Mouse (Mus musculus): ENCODE measurements around the gene Gm45062. TPM values are rescaled to one million over a fixed set of nuclear protein-coding genes. Genes with fewer than 3 reads are reported as not detected.
A peak's percentile ranks its signal among the peaks of the same experiment; 100 is the strongest.

Gene Gm45062
- polyA plus RNA-seq, 1 experiment from 2014 or later: 12.1 TPM

DNA sequence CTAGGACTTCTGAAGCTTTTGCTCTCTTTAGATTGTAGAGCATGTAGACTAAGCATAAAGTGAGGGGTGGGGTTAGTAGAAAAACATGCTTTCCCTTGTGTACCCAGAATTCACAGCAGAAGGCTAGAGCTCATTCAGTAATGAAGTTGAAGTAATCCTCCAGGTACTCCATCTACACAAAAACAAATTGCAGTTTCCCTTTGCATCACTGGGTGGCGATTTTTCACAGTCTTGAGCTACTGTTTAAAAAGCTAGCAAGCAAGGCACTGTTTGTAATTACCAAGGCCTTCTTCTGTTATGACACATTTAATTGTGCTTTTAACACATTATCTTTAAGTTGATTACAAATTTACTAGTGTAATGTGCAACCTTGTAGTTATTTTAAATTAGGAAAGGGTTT is 15.8 kb downstream of the Gm45062 start:
- H3K27ac ChIP-seq (ENCODE audit: low read length): no peak overlapping the region
- ATAC-seq (ENCODE audit: low read depth): peak; percentile 49; the same call in 1 of the 2 replicates

DNA sequence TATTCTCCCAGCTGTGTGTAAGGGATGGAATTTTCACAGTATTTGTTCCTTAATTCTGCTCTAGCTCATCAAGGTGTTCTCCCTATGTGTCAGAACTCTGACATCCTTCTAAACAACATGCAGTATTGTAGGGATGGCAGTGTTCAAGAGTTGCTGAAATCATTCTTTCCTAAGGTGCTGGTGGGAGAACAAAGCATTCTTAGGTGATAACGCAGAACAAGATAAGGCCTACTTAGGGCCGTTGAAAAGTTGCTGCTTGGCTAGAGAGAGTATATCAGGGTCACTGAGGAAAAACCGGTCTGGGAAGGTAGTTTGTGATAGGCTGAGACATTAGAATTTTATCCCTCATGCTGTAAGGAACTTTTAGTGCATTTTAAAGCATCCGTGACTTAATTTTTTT is 17.2 kb downstream of the Gm45062 start:
- H3K27ac ChIP-seq (ENCODE audit: low read length): no peak overlapping the region
- H3K4me3 ChIP-seq (ENCODE audit: low read length): no peak overlapping the region
- peaks cover 3% of the 10 kb centered on the region; the same call in 1 of the 2 replicates for H3K36me3 ChIP-seq (ENCODE audit: control insufficient read depth, insufficient read depth, low read length)
- H3K9me3 ChIP-seq (ENCODE audit: control insufficient read depth, low read length): no peaks in the 10 kb centered on the region; the same call in 1 of the 2 replicates
- H3K4me2 ChIP-seq (ENCODE audit: low read depth, low read length): no peak overlapping the region
- peak; percentile 57; the same call in 1 of the 2 replicates for ATAC-seq (ENCODE audit: low read depth)
- 42% methylated on average over 4 of the region's 4 CpGs for WGBS
- no peaks in the 10 kb centered on the region for H3K4me1 ChIP-seq (replicated peaks; ENCODE audit: control insufficient read depth, insufficient read depth, low read length)
- H3K27me3 ChIP-seq (ENCODE audit: control insufficient read depth, insufficient read depth, low read depth, low read length): no peaks in the 10 kb centered on the region
- no peak overlapping the region for H3K9ac ChIP-seq (ENCODE audit: low read length)

More for the DNA sequence above, 15.8 kb downstream of the Gm45062 start:
- H3K4me1 ChIP-seq (replicated peaks; ENCODE audit: control insufficient read depth, insufficient read depth, low read length): no peaks in the 10 kb centered on the region
- H3K9me3 ChIP-seq (ENCODE audit: control insufficient read depth, low read length): no peaks in the 10 kb centered on the region; the same call in 1 of the 2 replicates
- WGBS: 5% methylated on average over 1 of the region's 1 CpGs
- H3K4me3 ChIP-seq (ENCODE audit: low read length): no peak overlapping the region
- H3K4me2 ChIP-seq (ENCODE audit: low read depth, low read length): no peak overlapping the region
- peaks cover 3% of the 10 kb centered on the region for H3K36me3 ChIP-seq (ENCODE audit: control insufficient read depth, insufficient read depth, low read length)
- H3K9ac ChIP-seq (ENCODE audit: low read length): no peak overlapping the region
- H3K27me3 ChIP-seq (ENCODE audit: control insufficient read depth, insufficient read depth, low read depth, low read length): no peaks in the 10 kb centered on the region

DNA sequence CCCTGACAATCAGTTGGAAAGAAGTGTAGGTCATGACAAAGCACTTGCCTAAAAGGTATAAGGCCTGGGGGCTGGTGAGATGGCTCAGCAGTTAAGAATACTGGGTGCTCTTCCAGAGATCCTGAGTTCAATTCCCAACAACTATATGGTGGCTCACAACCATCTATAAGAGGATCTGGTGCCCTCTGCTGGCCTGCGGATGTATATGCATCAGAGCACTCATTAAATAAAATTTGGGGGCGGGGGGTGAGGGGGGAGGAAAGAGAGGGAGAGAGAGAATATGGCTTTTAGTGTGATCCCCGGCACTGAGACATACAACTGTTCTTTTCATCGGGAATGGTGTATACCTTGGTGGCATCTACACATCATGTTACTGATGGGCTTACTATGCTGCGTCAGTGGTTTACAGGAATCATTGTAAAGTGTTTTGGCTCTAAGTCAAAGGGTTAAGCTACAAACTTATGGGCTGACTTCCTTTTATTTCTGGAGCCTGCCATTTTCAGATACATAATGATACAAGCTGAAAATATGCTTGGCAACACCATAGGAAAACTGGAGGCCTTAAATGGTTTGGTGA is 19.3 kb downstream of the Gm45062 start:
- no peak overlapping the region for H3K4me2 ChIP-seq (ENCODE audit: low read depth, low read length)
- ATAC-seq (ENCODE audit: low read depth): no peak
- H3K9ac ChIP-seq (ENCODE audit: low read length): no peak overlapping the region
- no peak overlapping the region for H3K4me3 ChIP-seq (ENCODE audit: low read length)
- H3K36me3 ChIP-seq (ENCODE audit: control insufficient read depth, insufficient read depth, low read length): peaks cover 3% of the 10 kb centered on the region; the same call in 1 of the 2 replicates
- WGBS: 80% methylated on average over 5 of the region's 5 CpGs
- no peaks in the 10 kb centered on the region for H3K4me1 ChIP-seq (replicated peaks; ENCODE audit: control insufficient read depth, insufficient read depth, low read length)
- H3K9me3 ChIP-seq (ENCODE audit: control insufficient read depth, low read length): no peaks in the 10 kb centered on the region; the same call in 1 of the 2 replicates
- no peaks in the 10 kb centered on the region for H3K27me3 ChIP-seq (ENCODE audit: control insufficient read depth, insufficient read depth, low read depth, low read length)
- no peak overlapping the region for H3K27ac ChIP-seq (ENCODE audit: low read length)

DNA sequence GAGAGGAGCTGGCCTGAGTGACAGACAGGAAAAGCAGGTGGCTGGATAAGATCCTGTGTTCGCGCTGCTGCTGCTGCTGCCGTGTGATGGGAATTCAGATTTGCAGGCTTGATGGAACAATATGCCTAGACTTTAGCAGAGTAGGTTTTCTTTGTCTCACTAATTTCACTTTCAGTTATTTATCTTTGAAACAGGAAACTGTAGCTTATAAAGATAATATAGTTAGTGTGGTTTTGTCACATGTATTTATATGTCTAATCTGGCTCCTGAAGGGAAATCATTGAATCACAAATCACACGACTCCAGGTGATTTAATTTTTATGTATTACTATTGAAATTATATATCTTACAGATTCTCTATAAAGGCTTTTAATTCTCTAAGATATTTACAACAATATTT is 24.0 kb downstream of the Gm45062 start:
- Histone ChIP-seq H3K4me3 (ENCODE audit: low read length) (no peak overlapping the region), H3K4me1 (replicated peaks; ENCODE audit: control insufficient read depth, insufficient read depth, low read length) (0 out of 2 replicates have a peak, but pooled peaks cover 4% of the 10 kb centered on the region), H3K9me3 (ENCODE audit: control insufficient read depth, low read length) (no peaks in the 10 kb centered on the region; the same call in 1 of the 2 replicates), H3K4me2 (ENCODE audit: low read depth, low read length) (no peak overlapping the region), H3K27me3 (ENCODE audit: control insufficient read depth, insufficient read depth, low read depth, low read length) (no peaks in the 10 kb centered on the region), H3K36me3 (ENCODE audit: control insufficient read depth, insufficient read depth, low read length) (peaks cover 5% of the 10 kb centered on the region; the same call in 1 of the 2 replicates), H3K9ac (ENCODE audit: low read length) (no peak overlapping the region), H3K27ac (ENCODE audit: low read length) (no peak overlapping the region)
- WGBS: 77% methylated on average over 4 of the region's 4 CpGs
- ATAC-seq (ENCODE audit: low read depth): no peak

DNA sequence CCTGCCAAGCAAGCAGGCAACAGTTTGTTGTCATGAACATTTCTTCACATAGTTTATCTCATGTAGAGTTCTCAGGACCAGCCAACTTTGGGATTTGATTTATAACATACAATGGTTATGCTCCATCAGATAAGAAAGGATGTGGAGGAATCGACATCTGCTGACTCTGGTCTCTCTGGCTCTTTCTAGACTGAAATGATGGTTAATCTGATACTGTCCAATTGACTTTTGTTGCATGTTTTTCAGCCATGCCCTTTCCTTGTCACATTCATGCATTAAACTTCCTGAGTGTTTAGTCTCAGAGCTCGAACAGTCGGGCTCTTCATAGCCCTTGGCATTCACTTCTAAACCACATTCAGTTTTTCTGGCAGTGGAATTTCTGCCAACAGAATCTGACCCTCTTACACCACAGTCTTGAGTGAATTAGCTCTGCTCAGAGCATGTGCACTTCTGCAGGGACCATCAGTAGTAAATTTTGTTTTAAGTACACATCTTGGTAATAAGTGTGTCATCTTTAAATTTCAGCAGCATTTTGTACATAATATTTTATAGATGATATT is 26.2 kb downstream of the Gm45062 start:
- H3K9ac ChIP-seq (ENCODE audit: low read length): no peak overlapping the region
- H3K4me3 ChIP-seq (ENCODE audit: low read length): no peak overlapping the region
- no peak overlapping the region for H3K4me2 ChIP-seq (ENCODE audit: low read depth, low read length)
- peak; percentile 52 for ATAC-seq (ENCODE audit: low read depth)
- 0 out of 2 replicates have a peak, but pooled peaks cover 4% of the 10 kb centered on the region for H3K4me1 ChIP-seq (replicated peaks; ENCODE audit: control insufficient read depth, insufficient read depth, low read length)
- 39% methylated on average over 3 of the region's 3 CpGs for WGBS
- 0 out of 2 replicates have a peak, but pooled peaks cover 2% of the 10 kb centered on the region for H3K36me3 ChIP-seq (ENCODE audit: control insufficient read depth, insufficient read depth, low read length)
- H3K9me3 ChIP-seq (ENCODE audit: control insufficient read depth, low read length): no peaks in the 10 kb centered on the region
- no peak overlapping the region; the same call in 1 of the 2 replicates for H3K27ac ChIP-seq (ENCODE audit: low read length)
- no peaks in the 10 kb centered on the region for H3K27me3 ChIP-seq (ENCODE audit: control insufficient read depth, insufficient read depth, low read depth, low read length)

DNA sequence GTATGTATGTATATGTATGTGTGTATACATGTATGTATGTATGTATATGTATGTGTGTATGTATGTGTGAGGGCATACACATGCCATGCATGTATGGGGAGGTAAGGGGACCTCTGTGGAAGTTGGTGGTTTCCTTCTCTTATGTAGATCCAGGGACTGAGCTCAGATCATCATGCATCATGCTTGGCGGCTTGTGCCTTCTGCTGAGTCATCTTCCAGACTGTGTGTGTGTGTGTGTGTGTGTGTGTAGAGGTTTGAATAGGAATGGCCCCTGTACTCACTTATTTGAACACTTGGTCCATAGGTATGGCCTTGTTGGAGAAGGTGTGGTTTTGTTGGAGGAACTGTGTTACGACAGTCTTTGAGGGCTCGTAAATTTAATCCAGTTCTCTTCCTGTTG is 26.9 kb downstream of the Gm45062 start:
- H3K9ac ChIP-seq (ENCODE audit: low read length): no peak overlapping the region
- H3K4me3 ChIP-seq (ENCODE audit: low read length): no peak overlapping the region
- H3K4me2 ChIP-seq (ENCODE audit: low read depth, low read length): no peak overlapping the region
- H3K27ac ChIP-seq (ENCODE audit: low read length): no peak overlapping the region
- H3K27me3 ChIP-seq (ENCODE audit: control insufficient read depth, insufficient read depth, low read depth, low read length): no peaks in the 10 kb centered on the region
- WGBS: 90% methylated on average over 3 of the region's 3 CpGs
- H3K9me3 ChIP-seq (ENCODE audit: control insufficient read depth, low read length): no peaks in the 10 kb centered on the region
- H3K4me1 ChIP-seq (replicated peaks; ENCODE audit: control insufficient read depth, insufficient read depth, low read length): 0 out of 2 replicates have a peak, but pooled peaks cover 4% of the 10 kb centered on the region
- ATAC-seq (ENCODE audit: low read depth): no peak
- 0 out of 2 replicates have a peak, but pooled peaks cover 2% of the 10 kb centered on the region for H3K36me3 ChIP-seq (ENCODE audit: control insufficient read depth, insufficient read depth, low read length)

DNA sequence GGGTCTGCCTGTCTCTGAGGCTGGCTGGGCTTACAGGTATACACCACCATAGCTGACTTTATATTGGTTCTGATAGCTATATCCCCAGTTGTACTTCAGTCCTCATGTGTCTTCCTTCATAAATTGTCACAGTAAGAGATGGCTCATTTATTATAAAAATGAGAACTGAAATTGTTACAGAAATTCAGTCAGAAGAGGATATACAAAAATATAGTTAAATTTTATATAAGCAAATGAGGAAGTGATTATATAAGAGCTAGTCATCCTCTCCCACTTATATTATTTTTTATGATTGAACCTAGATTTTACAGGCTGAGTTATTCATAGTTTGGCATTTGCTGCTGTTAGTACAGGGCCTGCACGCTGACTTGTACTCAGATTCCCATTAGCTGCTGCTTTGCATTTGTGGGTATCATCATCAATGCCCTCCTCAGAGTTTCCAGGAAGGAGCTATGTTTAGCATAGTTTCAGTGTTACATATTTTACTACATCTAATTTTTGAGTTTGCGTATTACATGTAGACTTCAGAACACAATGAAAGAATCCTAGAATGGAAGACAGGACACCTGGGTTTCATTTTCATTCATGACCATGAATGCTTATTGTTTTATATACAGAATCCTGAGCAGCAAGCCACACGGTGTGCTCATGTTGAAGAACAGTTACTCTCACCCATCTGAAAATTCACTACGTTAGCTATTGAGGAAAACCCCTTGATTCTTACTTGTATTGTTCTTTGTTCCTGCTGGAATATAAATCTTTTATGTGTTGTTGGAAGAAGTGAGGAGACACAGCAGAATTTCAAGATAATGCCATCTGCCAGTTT is 29.7 kb downstream of the Gm45062 start:
- 89% methylated on average over 4 of the region's 4 CpGs for WGBS
- Histone ChIP-seq H3K27ac (ENCODE audit: low read length) (no peak overlapping the region), H3K9ac (ENCODE audit: low read length) (no peak overlapping the region), H3K27me3 (ENCODE audit: control insufficient read depth, insufficient read depth, low read depth, low read length) (no peaks in the 10 kb centered on the region), H3K4me3 (ENCODE audit: low read length) (no peak overlapping the region), H3K9me3 (ENCODE audit: control insufficient read depth, low read length) (no peaks in the 10 kb centered on the region), H3K4me1 (replicated peaks; ENCODE audit: control insufficient read depth, insufficient read depth, low read length) (0 out of 2 replicates have a peak, but pooled peaks cover 4% of the 10 kb centered on the region), H3K36me3 (ENCODE audit: control insufficient read depth, insufficient read depth, low read length) (0 out of 2 replicates have a peak, but pooled peaks cover 2% of the 10 kb centered on the region), H3K4me2 (ENCODE audit: low read depth, low read length) (no peak overlapping the region)
- ATAC-seq (ENCODE audit: low read depth): no peak

DNA sequence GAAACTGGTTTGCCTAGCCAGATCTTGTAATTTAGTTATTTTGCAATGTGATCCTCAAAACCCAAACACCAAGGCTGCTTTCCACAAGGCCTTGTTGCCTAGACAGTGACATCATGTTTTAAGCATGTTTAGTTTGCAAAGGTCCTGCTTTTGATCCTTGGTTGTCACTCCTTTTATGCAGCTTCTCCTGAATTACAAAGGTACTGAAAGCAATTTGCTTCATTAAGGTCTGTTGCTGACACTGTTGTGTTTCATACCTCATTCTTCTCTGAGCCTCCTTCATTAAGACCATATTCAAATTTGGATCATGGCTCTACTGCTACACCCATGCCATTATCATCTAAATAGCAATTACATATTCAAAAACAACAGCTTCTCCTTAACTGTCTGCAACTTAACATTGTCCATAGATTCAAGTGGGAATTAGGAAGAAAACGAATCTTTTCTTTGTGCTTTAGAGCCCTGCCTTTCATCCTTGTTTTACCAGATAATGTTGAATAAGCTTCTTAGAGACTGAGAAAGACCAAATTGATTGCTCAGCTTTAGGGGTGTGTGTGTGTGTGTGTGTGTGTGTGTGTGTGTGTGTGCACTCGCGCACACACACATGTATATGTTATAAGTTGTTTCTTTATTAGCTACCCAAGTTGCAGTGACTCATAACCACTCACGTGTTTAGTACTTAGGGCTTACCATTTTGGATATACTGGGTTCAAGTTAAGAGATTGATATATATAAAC is 35.0 kb downstream of the Gm45062 start:
- Histone ChIP-seq H3K9me3 (ENCODE audit: control insufficient read depth, low read length) (no peaks in the 10 kb centered on the region), H3K4me2 (ENCODE audit: low read depth, low read length) (no peak overlapping the region), H3K27me3 (ENCODE audit: control insufficient read depth, insufficient read depth, low read depth, low read length) (no peaks in the 10 kb centered on the region), H3K36me3 (ENCODE audit: control insufficient read depth, insufficient read depth, low read length) (no peaks in the 10 kb centered on the region), H3K4me3 (ENCODE audit: low read length) (no peak overlapping the region), H3K4me1 (replicated peaks; ENCODE audit: control insufficient read depth, insufficient read depth, low read length) (no peaks in the 10 kb centered on the region), H3K27ac (ENCODE audit: low read length) (no peak overlapping the region), H3K9ac (ENCODE audit: low read length) (no peak overlapping the region)
- WGBS: 81% methylated on average over 4 of the region's 4 CpGs
- no peak for ATAC-seq (ENCODE audit: low read depth)
